Mouse (Mus musculus): ENCODE results near the gene Cbl. TPM values are rescaled to one million over a fixed set of nuclear protein-coding genes. Genes with fewer than 3 reads are reported as not detected.

Gene Cbl
- polyA plus RNA-seq, 1 experiment from 2014 or later = 5.8 TPM

DNA sequence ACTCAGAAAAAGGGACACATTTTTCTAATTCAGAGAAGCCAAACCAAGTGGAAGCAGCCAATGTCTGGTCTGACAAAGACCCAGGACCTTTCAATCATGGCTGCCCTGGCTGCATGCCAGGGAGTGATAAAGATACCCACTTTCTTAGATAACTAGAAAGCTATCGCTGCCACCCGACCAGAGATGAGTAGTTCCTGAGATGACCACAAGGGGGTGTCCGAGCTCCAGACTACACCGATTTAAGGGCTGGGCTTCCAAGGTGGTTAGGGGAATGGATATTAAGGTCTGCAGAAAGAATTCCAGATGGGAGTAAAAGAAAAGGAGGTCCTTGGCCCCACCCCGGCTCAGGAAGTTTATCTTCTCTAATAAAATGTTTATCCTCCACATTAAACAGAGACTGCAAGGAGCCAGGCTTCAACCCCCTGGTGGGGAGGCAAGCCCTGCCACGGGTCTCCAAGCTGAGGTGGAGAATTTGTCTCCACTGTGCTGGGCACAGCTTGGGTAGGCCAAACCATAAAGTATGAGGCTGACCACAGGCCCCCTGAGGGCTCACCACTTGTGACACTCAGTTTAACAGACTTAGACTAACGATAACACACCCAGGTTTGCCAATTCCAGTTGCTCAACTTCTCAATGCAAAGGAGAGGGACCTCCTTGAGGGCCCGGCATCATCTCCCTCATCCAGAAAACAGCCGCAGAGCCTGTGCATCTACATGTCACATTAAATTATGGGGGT is 124.3 kb downstream of the Cbl start:
- no peak for ATAC-seq
- no peak overlapping the region for H3K27ac ChIP-seq (ENCODE audit: low read depth, low read length)
- H3K36me3 ChIP-seq (ENCODE audit: control insufficient read depth, insufficient read depth) = peaks cover 5% of the 10 kb centered on the region; the same call in 1 of the 2 replicates
- TF ChIP-seq CTCF (IDR thresholded peaks at IDR 0.05; ENCODE audit: low read depth) = peak; percentile 86
- WGBS = 23% methylated on average over 9 of the region's 9 CpGs
- no peak overlapping the region for H3K4me3 ChIP-seq (ENCODE audit: low read depth, low read length)
- no peaks in the 10 kb centered on the region for H3K27me3 ChIP-seq (replicated peaks; ENCODE audit: control insufficient read depth, insufficient read depth, low read length)
- H3K4me2 ChIP-seq (replicated peaks; ENCODE audit: low read depth) = peak overlapping the region; percentile 33
- H3K9ac ChIP-seq (ENCODE audit: low read depth, low read length) = no peak overlapping the region
- H3K4me1 ChIP-seq (replicated peaks; ENCODE audit: control insufficient read depth, insufficient read depth, low read length) = no peaks in the 10 kb centered on the region
- H3K9me3 ChIP-seq (ENCODE audit: control insufficient read depth) = no peaks in the 10 kb centered on the region

DNA sequence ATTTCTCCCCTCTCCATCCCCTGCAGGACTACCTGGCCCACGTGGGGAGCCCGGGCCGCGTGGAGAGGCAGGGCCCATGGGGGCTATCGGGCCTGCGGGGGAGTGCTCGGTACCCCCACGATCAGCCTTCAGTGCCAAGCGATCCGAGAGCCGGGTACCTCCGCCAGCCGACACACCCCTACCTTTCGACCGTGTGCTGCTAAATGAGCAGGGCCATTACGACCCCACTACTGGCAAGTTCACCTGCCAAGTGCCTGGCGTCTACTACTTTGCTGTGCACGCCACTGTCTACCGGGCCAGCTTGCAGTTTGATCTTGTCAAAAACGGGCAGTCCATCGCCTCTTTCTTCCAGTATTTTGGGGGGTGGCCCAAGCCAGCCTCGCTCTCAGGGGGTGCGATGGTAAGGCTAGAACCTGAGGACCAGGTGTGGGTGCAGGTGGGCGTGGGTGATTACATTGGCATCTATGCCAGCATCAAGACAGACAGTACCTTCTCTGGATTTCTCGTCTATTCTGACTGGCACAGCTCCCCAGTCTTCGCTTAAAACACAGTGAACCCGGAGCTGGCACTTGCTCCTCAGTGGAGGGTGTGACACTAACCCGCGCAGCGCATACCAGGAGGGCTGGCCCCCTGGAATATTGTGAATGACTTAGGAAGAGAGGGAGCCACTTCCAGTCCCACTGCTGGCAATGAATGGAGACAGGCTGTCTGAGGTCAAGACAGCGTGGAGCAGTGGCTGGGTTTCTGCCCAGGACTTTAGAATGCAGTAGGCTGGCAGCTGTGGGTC is 125.4 kb downstream of the Cbl start:
- 82% methylated on average over 31 of the region's 31 CpGs for WGBS
- Histone ChIP-seq H3K4me3 (ENCODE audit: low read depth, low read length) (no peak overlapping the region), H3K27me3 (replicated peaks; ENCODE audit: control insufficient read depth, insufficient read depth, low read length) (no peaks in the 10 kb centered on the region), H3K9ac (ENCODE audit: low read depth, low read length) (no peak overlapping the region), H3K4me1 (replicated peaks; ENCODE audit: control insufficient read depth, insufficient read depth, low read length) (no peaks in the 10 kb centered on the region), H3K36me3 (ENCODE audit: control insufficient read depth, insufficient read depth) (peaks cover 6% of the 10 kb centered on the region; the same call in 1 of the 2 replicates), H3K9me3 (ENCODE audit: control insufficient read depth) (no peaks in the 10 kb centered on the region), H3K27ac (ENCODE audit: low read depth, low read length) (no peak overlapping the region), H3K4me2 (replicated peaks; ENCODE audit: low read depth) (peak overlapping the region; percentile 33; the same call in 1 of the 2 replicates)
- no peak for ATAC-seq
- TF ChIP-seq CTCF (IDR thresholded peaks at IDR 0.05; ENCODE audit: low read depth) = no peak

DNA sequence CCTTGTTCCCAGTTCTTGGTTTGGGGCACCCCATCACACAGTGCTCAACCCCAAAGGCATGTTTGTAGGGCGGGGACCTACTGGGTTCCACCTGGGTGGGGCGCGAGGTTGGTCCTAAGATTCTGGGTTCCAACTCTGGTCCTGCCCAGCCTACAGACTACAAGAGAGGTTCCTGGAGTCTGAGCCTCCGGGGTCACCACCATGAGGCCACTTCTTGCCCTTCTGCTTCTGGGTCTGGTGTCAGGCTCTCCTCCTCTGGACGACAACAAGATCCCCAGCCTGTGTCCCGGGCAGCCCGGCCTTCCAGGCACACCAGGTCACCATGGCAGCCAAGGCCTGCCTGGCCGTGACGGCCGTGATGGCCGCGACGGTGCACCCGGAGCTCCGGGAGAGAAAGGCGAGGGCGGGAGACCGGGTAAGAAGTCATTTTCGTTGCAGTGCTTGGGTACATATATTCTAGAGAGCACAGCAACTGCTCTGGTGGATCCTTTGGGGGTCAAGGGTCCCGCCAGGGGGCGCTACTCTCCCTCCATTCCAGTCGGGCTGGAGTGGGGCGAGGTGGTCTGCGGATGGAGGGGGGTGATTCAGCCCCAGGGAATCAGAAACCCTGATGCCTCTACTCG is 126.2 kb downstream of the Cbl start:
- 0 out of 2 replicates have a peak overlapping the region, but pooled peaks have one; percentile 22 for H3K9ac ChIP-seq (ENCODE audit: low read depth, low read length)
- H3K4me3 ChIP-seq (ENCODE audit: low read depth, low read length) = no peak overlapping the region
- ATAC-seq = no peak
- peaks cover 11% of the 10 kb centered on the region; the same call in 1 of the 2 replicates for H3K36me3 ChIP-seq (ENCODE audit: control insufficient read depth, insufficient read depth)
- WGBS = 53% methylated on average over 25 of the region's 25 CpGs
- peak overlapping the region; percentile 43 for H3K4me2 ChIP-seq (replicated peaks; ENCODE audit: low read depth)
- H3K9me3 ChIP-seq (ENCODE audit: control insufficient read depth) = no peaks in the 10 kb centered on the region
- no peaks in the 10 kb centered on the region for H3K4me1 ChIP-seq (replicated peaks; ENCODE audit: control insufficient read depth, insufficient read depth, low read length)
- peak; percentile 66 for TF ChIP-seq CTCF (IDR thresholded peaks at IDR 0.05; ENCODE audit: low read depth)
- H3K27ac ChIP-seq (ENCODE audit: low read depth, low read length) = peak overlapping the region; percentile 30; the same call in 1 of the 2 replicates
- no peaks in the 10 kb centered on the region for H3K27me3 ChIP-seq (replicated peaks; ENCODE audit: control insufficient read depth, insufficient read depth, low read length)

DNA sequence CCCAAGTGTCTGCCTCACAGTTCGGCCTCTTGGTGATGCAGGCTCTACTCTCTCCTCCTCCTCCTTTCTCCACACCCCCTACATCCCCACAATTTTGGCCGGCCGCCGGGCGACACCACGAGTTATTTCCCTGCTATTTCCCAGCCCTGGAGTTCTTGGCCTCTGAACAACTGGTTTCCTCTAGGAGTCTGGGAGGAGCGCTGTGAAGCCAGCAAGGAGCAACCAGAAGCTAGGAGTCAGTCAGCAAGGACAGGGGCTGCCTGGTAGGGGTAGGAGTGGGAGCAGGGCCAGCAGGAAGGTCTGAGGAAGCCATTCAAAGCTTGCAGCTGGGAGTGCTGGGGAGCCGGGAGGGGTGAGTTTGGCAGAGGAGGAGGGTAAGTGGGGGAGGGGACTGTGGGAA is 126.7 kb downstream of the Cbl start, which contains the start of gene C1qtnf5:
TSS of gene C1qtnf5 (plus strand) at position 136 of the 400 bp plus-strand sequence.
- WGBS = 55% methylated on average over 8 of the region's 8 CpGs
- Histone ChIP-seq H3K4me1 (replicated peaks; ENCODE audit: control insufficient read depth, insufficient read depth, low read length) (no peaks in the 10 kb centered on the region), H3K4me2 (replicated peaks; ENCODE audit: low read depth) (peak within 1 kb of the TSS; percentile 43), H3K36me3 (ENCODE audit: control insufficient read depth, insufficient read depth) (peaks cover 11% of the 10 kb centered on the region; the same call in 1 of the 2 replicates), H3K27ac (ENCODE audit: low read depth, low read length) (peak within 1 kb of the TSS; percentile 30), H3K9ac (ENCODE audit: low read depth, low read length) (0 out of 2 replicates have a peak within 1 kb of the TSS, but pooled peaks have one; percentile 22), H3K9me3 (ENCODE audit: control insufficient read depth) (no peaks in the 10 kb centered on the region), H3K4me3 (ENCODE audit: low read depth, low read length) (no peak within 1 kb of the TSS), H3K27me3 (replicated peaks; ENCODE audit: control insufficient read depth, insufficient read depth, low read length) (no peaks in the 10 kb centered on the region)
- peak; percentile 31; the same call in 1 of the 2 replicates for TF ChIP-seq CTCF (IDR thresholded peaks at IDR 0.05; ENCODE audit: low read depth)
- ATAC-seq = peak; percentile 16; the same call in 1 of the 2 replicates

DNA sequence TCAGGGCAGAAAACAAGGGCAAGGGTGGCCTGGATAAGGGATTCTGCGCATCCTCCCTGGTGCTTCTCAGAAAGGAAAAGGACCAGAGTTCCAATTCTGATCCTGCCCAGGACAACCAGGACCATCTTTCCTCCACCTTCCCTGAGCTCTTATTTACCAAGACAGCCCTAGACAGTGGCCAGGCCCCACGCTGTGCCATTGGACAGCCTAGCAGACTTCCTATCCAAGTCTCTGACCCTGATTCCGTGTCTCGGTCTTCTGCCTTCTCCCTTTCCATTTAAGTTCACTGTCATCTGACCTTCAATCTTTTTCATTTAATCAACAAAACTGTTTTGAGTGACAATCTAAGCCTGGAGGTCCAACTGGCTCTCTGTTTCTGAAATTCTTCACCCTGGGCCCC is 127.3 kb downstream of the Cbl start:
- no peaks in the 10 kb centered on the region for H3K9me3 ChIP-seq (ENCODE audit: control insufficient read depth)
- H3K27me3 ChIP-seq (replicated peaks; ENCODE audit: control insufficient read depth, insufficient read depth, low read length) = no peaks in the 10 kb centered on the region
- TF ChIP-seq CTCF (IDR thresholded peaks at IDR 0.05; ENCODE audit: low read depth) = no peak
- H3K4me3 ChIP-seq (ENCODE audit: low read depth, low read length) = no peak overlapping the region
- H3K9ac ChIP-seq (ENCODE audit: low read depth, low read length) = no peak overlapping the region
- ATAC-seq = no peak
- WGBS = 70% methylated on average over 4 of the region's 4 CpGs
- no peaks in the 10 kb centered on the region for H3K4me1 ChIP-seq (replicated peaks; ENCODE audit: control insufficient read depth, insufficient read depth, low read length)
- H3K4me2 ChIP-seq (replicated peaks; ENCODE audit: low read depth) = peak overlapping the region; percentile 43; the same call in 1 of the 2 replicates
- peak overlapping the region; percentile 17; the same call in 1 of the 2 replicates for H3K27ac ChIP-seq (ENCODE audit: low read depth, low read length)
- peaks cover 11% of the 10 kb centered on the region; the same call in 1 of the 2 replicates for H3K36me3 ChIP-seq (ENCODE audit: control insufficient read depth, insufficient read depth)

All from intestine, postnatal 0 days (tissue).